Mouse (Mus musculus) embryonic stem cell, embryonic (primary cell): ENCODE measurements around the gene Pigb.

Source experiments
- CTCF ChIA-PET, 4 experiments: fragments of 300-600 bp in 2 of 4; fragments of 350-600 bp in 2 of 4; sonication (Branson Sonifier 250); formaldehyde crosslinking; loops; one replicate each; lab custom pipeline; 2022; ENCODE audit warnings: inconsistent platforms in 2 of 4; lab: Charles Lee
- POLR2A ChIA-PET, 4 experiments: fragments of 300-600 bp in 2 of 4; fragments of 350-600 bp in 2 of 4; sonication (Branson Sonifier 250); formaldehyde crosslinking; loops; one replicate each; lab custom pipeline; 2022; ENCODE audit warnings: antibody characterized with exemption in 4 of 4, inconsistent platforms in 1 of 4; lab: Charles Lee

Pigb gene

DNA sequence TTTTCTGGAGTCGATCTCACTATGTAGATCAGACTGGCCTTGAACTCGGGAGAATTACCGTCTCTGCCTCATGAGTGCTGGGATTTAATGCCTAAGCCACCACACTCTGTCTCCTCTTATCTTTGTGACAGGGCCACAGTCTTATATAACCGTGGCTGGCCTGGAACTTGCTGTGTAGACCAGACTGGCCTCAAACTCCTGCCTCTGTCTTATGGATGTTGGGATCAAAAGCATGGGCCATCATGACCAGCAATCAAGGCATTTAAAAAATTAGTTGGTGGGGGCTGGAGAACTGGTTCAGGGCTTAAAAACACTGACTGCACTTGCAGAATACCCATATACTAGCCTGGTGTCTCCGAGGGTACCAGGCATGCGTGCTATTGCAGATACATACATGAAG is at the start of gene Pigb:
Gene Pigb, minus strand, starts transcription at position 299 of the 400 bp plus-strand sequence.
- POLR2A ChIA-PET, result interaction anchor here in 3 of 4 experiments (0.6 to 2.7 kb wide), 13 partner anchors 12 to 440 kb away, joined by 3 to 11 read pairs (median 6); partner anchors contain the start of genes Rsl24d1 (in 3 of the 3), Ccpg1 (in 1 of the 3), Ccpg1os (in 1 of the 3) and Dyx1c1 (in 1 of the 3)
- CTCF ChIA-PET, result interaction anchor here in 1 of 4 experiments (0.6 to 1.5 kb wide), 2 partner anchors 57 to 82 kb away, joined by 3 read pairs; partner anchors contain the start of genes Dyx1c1 and Gm44503

DNA sequence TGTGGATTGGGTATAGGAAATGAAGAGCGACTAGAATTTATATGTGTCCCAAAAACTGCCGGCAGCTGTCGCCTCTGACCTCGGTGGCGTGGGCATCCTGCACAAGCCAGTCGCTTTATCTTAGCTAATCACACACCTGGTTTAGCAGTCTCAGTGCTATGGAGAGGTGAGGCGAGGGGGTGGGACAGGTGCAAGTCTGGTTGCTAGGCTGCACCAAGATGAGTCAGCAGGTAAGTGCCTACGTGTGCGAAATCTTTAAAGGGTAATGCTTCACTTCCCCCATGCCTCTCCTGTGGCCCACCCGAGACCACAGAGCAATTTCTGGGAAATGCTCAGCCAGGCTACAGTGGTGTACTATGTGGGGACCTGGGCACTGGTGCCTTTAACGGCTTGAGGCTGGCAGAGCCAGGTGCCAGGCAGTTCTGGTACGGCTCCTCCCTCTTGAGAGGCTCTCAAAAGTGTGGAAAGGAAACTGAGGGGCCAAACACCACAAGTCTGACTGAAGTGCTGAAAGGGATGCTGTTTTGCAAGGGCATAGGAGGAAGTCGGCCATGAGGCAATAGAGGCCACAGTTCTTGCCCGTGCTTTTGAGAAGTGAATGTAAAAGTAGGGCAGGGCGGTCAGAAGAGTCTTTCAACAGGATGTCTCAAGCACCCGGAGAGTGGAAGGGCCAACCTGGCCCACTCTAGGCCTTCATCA is 49.2 kb upstream of the Pigb start:
- ChIA-PET POLR2A (interaction anchor here in 3 of 4 experiments (0.5 to 1.8 kb wide), 12 partner anchors 8 to 55 kb away, joined by 3 to 11 read pairs (median 4); partner anchors contain the start of genes Gm20509 (in 1 of the 3) and Rab27a (in 1 of the 3)), CTCF (interaction anchor here in 3 of 4 experiments (0.6 to 5.7 kb wide), 5 partner anchors 34 to 134 kb away, joined by 3 to 76 read pairs (median 3); partner anchors contain the start of gene Rab27a (in 2 of the 3))

DNA sequence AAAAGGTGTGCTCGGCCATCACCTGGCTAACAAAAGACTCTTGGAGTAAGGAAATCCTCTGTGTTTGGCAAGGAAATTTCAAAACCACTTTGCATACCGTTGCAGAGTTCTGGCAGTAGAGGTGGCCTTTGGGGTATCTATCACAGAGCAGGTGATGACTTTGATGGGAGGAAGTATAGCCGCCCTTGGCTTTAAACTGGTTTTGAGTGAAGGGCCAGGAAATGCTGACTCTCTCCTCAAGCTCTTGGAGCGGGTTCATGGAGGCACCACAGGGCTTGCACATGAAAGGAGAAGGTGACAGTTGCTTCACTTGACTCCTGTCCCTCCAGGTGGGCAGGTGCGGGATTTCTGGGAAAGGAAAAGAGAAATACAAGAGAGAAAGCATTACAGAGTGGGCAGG is 47.4 kb upstream of the Pigb start:
- POLR2A ChIA-PET, result interaction anchor here in 1 of 4 experiments (1.2 kb wide), 1 partner anchor 15 kb away, joined by 4 read pairs; no protein-coding TSS in a partner anchor
- CTCF ChIA-PET, result interaction anchor here in 1 of 4 experiments (0.6 kb wide), 1 partner anchor 21 kb away, joined by 3 read pairs; no protein-coding TSS in a partner anchor

DNA sequence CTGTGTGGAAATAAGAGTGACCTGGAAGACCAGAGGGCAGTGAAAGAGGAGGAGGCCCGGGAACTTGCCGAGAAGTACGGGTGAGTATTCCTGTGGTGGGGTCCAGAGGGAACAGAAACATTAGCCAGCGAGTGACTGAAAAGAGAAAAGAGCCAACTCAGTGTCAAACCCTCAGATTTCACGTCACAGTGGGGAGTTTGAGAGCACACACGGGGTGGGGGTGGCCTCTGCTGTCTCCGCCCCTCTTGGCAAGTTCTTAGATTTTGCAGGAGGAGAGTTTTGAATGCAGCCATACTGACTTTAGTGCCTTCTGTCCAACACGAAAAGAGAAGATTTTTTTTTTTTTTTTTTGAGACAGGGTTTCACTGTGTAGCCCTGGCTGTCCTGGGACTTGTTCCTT is 46.9 kb upstream of the Pigb start:
- ChIA-PET CTCF (interaction anchor here in 1 of 4 experiments (0.6 to 0.7 kb wide), 2 partner anchors 20 to 30 kb away, joined by 3 to 4 read pairs; no protein-coding TSS in a partner anchor), POLR2A (interaction anchor here in 2 of 4 experiments (0.6 to 2.1 kb wide), 4 partner anchors 15 to 54 kb away, joined by 3 to 7 read pairs (median 4); partner anchors contain the start of gene Rsl24d1 (in 1 of the 2))

DNA sequence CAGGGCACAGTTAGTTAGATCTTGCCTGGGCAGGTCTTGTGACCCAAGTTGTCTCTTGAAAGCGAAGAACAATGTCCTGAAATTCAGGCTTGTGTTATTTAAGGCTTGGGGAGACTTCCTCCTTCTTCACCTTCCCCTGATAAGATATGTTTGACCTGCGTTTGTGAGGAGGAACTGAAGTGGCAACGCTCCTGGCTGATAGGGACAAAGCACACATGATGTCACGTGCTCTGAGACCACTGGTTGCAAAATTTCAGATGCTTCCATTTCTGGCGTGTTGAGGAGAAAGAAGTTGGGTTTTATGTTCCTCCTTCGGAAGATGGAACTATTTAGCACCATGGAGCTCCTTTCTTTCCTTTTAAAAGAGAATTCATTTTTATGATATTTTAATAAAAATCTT is 45.7 kb upstream of the Pigb start:
- POLR2A ChIA-PET, result interaction anchor here in 2 of 4 experiments (1.0 to 2.3 kb wide), 10 partner anchors 8 to 60 kb away, joined by 3 to 7 read pairs (median 4); partner anchors contain the start of genes Rab27a (in 1 of the 2) and Rsl24d1 (in 1 of the 2)
- CTCF ChIA-PET, result interaction anchor here in 3 of 4 experiments (0.8 to 1.0 kb wide), 4 partner anchors 10 to 19 kb away, joined by 3 to 6 read pairs (median 4); no protein-coding TSS in a partner anchor

DNA sequence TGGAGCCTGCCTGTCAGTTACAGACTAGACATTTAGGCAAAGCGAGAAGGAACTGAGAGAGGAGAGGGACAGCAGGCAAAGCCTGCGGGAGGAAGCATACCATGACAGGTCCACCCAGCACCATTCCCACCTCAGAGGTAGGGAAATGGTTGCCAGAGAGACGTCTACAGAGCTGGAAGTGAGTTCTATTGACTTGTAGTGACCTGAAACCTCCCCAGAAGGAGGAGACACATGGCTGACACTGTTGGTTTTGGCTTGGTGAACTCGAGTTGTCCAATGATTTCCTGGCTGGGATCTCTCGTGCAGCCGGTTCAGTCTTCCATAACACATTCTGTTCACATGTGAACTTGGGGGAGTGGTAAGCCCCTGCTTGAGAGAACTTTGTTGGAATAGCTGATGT is 43.8 kb upstream of the Pigb start:
- POLR2A ChIA-PET, result interaction anchor here in 3 of 4 experiments (0.6 to 2.3 kb wide), 15 partner anchors 10 to 128 kb away, joined by 3 to 9 read pairs (median 4); partner anchors contain the start of genes Gm20509 (in 1 of the 3) and Rab27a (in 1 of the 3)
- CTCF ChIA-PET, result interaction anchor here in 3 of 4 experiments (0.5 to 1.5 kb wide), 8 partner anchors 10 to 129 kb away, joined by 3 to 5 read pairs (median 3); no protein-coding TSS in a partner anchor

DNA sequence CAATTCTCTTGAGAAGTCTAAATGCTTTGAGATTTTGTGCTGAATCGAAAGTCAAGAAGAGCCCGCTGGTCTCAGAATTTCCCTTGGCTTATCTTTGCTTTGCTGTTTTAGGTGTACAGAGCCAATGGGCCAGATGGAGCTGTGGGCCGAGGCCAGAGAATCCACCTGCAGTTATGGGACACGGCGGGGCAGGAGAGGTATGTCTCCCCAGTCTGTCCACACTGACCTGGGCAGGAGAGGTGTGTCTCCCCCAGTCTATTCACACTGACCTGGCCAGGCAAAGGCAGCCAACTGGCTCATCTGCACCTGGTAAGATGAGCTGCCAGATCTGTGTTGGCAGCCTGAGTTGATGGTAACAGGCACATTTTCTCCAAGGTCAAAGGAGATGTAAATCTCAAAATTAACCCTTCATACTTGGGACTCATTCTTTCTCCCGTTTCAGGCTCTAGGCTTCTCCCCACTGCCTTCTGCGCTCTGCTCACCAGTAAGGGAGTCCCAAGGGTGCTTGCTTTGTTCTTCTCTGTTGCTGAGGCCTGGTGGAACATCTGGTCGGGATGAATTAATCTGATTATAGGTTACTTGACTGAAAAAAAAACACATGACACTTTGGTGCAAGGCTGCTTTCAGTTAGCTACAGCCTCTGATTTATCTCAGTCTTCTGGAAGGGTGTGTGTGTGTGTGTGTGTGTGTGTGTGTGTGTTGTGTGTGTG is 42.3 kb upstream of the Pigb start:
- CTCF ChIA-PET, result interaction anchor here in 3 of 4 experiments (0.5 to 1.6 kb wide), 4 partner anchors 9 to 285 kb away, joined by 3 to 8 read pairs (median 3); no protein-coding TSS in a partner anchor
- POLR2A ChIA-PET, result interaction anchor here in 3 of 4 experiments (0.6 to 3.1 kb wide), 8 partner anchors 10 to 138 kb away, joined by 3 to 13 read pairs (median 4); partner anchors contain the start of gene Rab27a (in 1 of the 3)

DNA sequence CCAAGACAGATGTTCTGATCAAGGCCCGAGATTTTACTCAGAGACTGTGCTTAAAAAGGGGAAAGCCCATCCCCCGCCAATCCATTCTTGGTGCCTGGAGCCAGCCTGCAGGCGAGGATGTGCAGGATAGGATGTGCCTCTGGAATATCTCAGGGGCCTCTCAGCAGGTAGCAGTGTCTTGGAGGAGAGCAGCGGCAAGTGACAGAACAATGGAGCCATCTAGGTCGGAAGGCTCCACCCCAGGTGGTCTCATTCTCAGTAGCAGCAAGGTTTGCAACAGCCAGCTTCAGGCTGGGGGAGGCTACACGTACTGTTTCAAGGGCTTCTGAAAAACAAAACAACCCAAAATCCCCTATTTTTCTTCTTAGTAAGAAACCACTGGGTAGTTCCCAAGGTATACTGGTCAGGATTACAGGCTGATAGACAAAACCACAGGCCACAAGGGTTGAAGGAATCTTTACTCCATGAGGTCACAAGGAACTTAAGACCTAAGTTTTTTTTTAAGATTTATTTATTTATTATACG is 39.7 kb upstream of the Pigb start:
- ChIA-PET CTCF (interaction anchor here (0.6 to 2.5 kb wide), 12 partner anchors 9 to 1791 kb away, joined by 3 to 10 read pairs (median 4); partner anchors contain the start of genes Dyx1c1 (in 1 of the 4), Gm44503 (in 1 of the 4) and Rab27a (in 1 of the 4)), POLR2A (interaction anchor here (0.5 to 4.5 kb wide), 16 partner anchors 9 to 234 kb away, joined by 3 to 16 read pairs (median 6); partner anchors contain the start of gene Rsl24d1 (in 1 of the 4))

DNA sequence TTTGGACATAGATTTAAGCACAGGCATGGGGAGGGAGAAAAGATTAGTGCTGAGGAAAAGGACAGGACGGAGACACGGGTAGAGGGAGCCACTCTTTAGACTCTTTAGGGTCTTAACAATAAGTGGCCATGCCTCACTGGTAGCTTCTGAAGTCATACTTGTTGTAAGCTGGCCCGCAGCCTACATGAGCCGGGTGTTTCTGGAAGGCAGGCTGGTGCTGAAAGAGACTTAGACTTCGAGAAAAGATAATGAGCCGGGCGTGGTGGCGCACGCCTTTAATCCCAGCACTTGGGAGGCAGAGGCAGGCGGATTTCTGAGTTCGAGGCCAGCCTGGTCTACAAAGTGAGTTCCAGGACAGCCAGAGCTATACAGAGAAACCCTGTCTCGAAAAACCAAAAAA is 39.2 kb upstream of the Pigb start:
- CTCF ChIA-PET, result interaction anchor here (0.6 to 2.5 kb wide), 12 partner anchors 8 to 1792 kb away, joined by 3 to 10 read pairs (median 4); partner anchors contain the start of genes Dyx1c1 (in 1 of the 4), Gm44503 (in 1 of the 4) and Rab27a (in 1 of the 4)
- POLR2A ChIA-PET, result interaction anchor here (0.5 to 4.5 kb wide), 13 partner anchors 8 to 233 kb away, joined by 3 to 16 read pairs (median 6); no protein-coding TSS in a partner anchor

DNA sequence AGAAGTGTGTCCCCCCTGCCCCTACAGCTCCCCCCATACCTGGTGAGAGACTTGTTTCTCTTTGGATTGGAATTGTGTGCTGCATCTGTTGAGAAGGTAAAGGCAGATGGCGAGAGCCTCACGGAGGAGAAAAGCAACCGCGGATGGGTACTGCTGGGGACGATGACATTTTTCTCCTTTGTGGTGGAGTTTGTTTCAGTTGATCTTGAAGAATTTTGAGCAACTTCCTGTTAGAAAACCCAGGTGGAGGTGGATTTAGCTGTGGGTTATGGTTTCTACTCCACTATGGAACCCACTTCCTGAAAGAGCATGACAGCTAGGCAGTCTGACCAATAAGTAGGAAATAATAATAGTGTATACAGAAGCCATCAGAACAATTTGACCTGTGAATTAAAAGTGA is 33.0 kb upstream of the Pigb start:
- CTCF ChIA-PET, result no interaction called here
- POLR2A ChIA-PET, result interaction anchor here in 1 of 4 experiments (0.5 to 1.5 kb wide), 3 partner anchors 11 to 433 kb away, joined by 3 to 4 read pairs (median 4); no protein-coding TSS in a partner anchor

DNA sequence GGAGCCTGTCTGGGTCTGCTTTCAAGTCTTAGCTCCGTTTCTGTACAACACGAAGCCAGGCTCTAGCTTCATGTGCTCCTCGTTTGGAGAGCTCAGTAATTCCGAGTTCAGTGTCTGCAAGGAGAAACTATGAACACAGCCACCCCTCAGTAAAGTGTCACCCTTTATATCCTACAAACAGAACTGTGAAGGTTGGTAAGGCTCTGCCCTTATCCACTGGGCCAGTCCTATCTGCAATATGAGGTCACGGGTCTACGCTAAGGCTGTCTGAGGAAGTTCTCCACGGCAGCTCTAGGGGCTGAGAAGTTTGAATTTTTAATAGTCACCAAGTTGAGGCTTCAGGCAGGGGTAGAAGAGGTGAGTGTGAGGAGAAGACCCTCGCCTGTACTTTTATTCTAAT is 32.2 kb upstream of the Pigb start:
- CTCF ChIA-PET, result interaction anchor here (0.6 to 2.9 kb wide), 8 partner anchors 10 to 238 kb away, joined by 3 to 17 read pairs (median 6); partner anchors contain the start of genes Gm20509 (in 1 of the 4) and Rab27a (in 1 of the 4)
- POLR2A ChIA-PET, result interaction anchor here in 2 of 4 experiments (0.5 to 2.7 kb wide), 8 partner anchors 8 to 146 kb away, joined by 3 to 12 read pairs (median 4); no protein-coding TSS in a partner anchor

DNA sequence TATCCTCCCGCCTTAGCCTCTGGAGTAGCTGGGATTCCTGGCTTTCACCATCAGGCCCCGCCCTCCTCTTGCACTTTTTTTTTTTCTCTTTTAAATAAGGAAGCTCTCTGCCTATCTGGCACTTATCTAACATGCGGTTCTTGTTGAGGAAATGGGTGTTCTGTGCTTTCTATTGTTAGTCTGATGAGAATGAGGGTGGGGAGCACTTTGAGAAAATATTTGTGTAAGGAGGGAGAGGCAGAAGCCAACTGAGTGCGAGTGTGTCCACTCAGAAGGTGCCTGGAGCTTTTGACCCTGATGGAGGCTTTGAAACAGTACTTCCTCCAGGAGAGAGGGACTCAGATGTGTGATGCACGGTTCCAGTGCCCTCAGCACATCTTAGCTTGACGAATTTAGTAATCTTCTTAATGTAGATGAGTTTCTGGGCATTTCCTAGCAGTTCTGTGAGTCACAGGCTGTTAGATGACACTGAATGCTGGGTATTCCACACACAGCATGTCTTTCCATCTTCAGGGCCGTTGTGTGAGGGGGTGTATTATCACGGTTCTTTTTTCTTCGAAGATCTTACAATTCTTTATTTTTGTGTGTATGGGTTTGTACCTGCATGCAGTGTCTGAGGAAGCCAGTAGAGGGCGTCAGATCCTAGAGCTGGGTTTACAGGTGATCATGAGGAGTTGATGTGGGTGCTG is 30.9 kb upstream of the Pigb start:
- POLR2A ChIA-PET, result interaction anchor here (0.6 to 2.7 kb wide), 30 partner anchors 9 to 153 kb away, joined by 3 to 13 read pairs (median 3); partner anchors contain the start of genes Rsl24d1 (in 2 of the 4) and Pigb (in 1 of the 4)
- CTCF ChIA-PET, result interaction anchor here (0.5 to 2.9 kb wide), 36 partner anchors 8 to 1799 kb away, joined by 3 to 21 read pairs (median 4); partner anchors contain the start of genes Rab27a (in 2 of the 4) and Gm20509 (in 1 of the 4)

DNA sequence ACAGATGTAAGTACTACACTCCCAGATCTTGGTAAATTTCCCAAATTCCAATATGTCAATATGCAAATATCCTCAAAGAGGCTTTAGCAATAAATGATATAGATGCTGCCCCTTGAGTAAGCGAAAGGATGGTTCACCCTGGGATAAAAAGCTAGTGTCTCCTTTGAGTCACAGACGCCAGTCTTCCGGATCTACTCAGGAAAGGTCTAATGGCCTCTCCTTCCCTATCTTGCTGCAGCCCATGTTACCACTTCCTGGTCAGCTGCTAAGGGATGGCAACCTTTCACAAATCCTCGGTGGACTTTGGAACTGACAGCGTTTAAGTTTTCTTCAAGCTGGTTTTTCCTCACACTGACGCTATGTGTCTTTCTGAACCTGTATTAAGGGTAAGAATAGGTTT is 28.5 kb upstream of the Pigb start:
- ChIA-PET CTCF (interaction anchor here in 2 of 4 experiments (0.6 to 0.7 kb wide), 2 partner anchors 23 to 43 kb away, joined by 3 read pairs; no protein-coding TSS in a partner anchor), POLR2A (interaction anchor here in 2 of 4 experiments (1.0 to 3.3 kb wide), 5 partner anchors 10 to 25 kb away, joined by 3 to 16 read pairs (median 4); partner anchors contain the start of gene Rab27a (in 1 of the 2))

DNA sequence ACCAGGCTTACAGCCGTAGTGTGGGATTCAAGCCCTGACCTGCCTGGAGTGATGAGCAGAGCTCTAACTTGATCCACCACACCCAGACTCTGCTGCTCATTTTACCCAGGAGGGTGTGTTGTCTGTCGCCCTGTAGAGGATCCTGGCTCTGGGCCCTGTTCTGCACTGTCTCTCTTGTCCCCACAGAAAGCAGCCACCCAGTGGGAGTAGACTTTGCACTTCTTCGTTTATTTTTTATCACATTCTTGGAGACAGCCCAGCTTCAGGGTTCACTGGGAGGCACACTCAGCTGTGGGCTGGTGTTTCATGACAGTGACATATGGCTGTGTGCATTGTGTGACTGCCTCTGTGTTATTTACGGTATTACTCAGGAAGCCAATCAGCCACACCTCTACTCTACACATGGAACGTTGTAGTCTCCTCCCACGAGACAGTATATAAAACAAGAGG is 28.1 kb upstream of the Pigb start:
- POLR2A ChIA-PET, result interaction anchor here in 2 of 4 experiments (0.6 to 3.3 kb wide), 8 partner anchors 11 to 45 kb away, joined by 3 to 16 read pairs (median 4); partner anchors contain the start of genes Rab27a (in 1 of the 2) and Rsl24d1 (in 1 of the 2)
- CTCF ChIA-PET, result interaction anchor here in 3 of 4 experiments (0.6 to 0.7 kb wide), 3 partner anchors 23 to 43 kb away, joined by 3 read pairs; no protein-coding TSS in a partner anchor

DNA sequence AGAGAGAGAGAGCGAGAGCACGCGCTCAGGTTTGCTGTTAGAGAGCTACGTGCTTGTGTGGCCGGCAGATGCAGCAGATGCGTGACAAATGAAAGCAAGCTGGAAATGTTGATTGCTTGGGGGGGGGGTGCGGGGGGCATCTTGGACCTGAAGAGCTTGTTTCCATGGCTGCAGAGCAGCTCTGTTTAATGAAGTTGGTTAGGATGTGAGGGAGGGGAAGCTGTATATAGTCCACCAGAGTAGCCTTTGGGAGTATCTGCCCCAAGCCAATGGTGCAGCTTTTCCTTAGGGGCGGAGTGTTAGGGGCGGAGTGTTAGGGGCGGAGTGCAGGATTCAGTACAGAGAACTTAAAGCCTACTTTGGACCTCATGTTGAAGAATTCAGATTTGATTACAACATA is 26.9 kb upstream of the Pigb start:
- ChIA-PET CTCF (interaction anchor here (0.5 to 0.8 kb wide), 15 partner anchors 14 to 895 kb away, joined by 3 to 12 read pairs (median 4); no protein-coding TSS in a partner anchor), POLR2A (interaction anchor here in 3 of 4 experiments (0.5 to 3.3 kb wide), 28 partner anchors 9 to 98 kb away, joined by 3 to 16 read pairs (median 4); partner anchors contain the start of genes Rsl24d1 (in 2 of the 3) and Rab27a (in 1 of the 3))
